Mouse (Mus musculus) limb, embryonic 14.5 days (tissue): ENCODE measurements at regions not wholly inside any gene's neighbourhood (a gene's known extent, or its start where the extent isn't known, plus 50 kb on each side); places are given as distances from the start of the nearest gene placed in this dataset.
A peak's percentile ranks its signal among the peaks of the same experiment; 100 is the strongest.
"Not testable (repeated sequence)": the region's sequence is repeated elsewhere in the genome, so short reads cannot be mapped to it uniquely, and the experiment has no call there.

Experiments
- ATAC-seq: fragments of 200-750 bp; cut with Nextera tagmentation; 2 replicates; pipeline ENCODE4 v1.8.0; 2017; ENCODE audit warnings: low read depth, moderate number of reproducible peaks, moderate TSS enrichment; ENCODE audit not compliant: low FRiP score
- DNase-seq: peaks from one replicate; pipeline ENCODE4 v3.0.0-alpha.2; 2015; ENCODE audit warnings: low spot score
- H3K27ac ChIP-seq: fragments of 300-500 bp; sonication (generic); replicated peaks from 2 replicates; pipeline ENCODE4 v1.5.1; 2014; ENCODE audit warnings: low read depth, mild to moderate bottlenecking, low read length, moderate library complexity, mixed read lengths
- H3K27me3 ChIP-seq: fragments of 300-500 bp; sonication (generic); 2 replicates; pipeline ENCODE4 v1.6.1; 2014; ENCODE audit warnings: low read length, mixed read lengths; ENCODE audit not compliant: control insufficient read depth, insufficient read depth
- H3K36me3 ChIP-seq: fragments of 300-500 bp; sonication (generic); 2 replicates; pipeline ENCODE4 v1.6.1; 2014; ENCODE audit warnings: mild to moderate bottlenecking, low read length, moderate library complexity, mixed read lengths; ENCODE audit not compliant: control insufficient read depth, insufficient read depth
- H3K4me1 ChIP-seq: fragments of 300-500 bp; sonication (generic); 2 replicates; pipeline ENCODE4 v1.6.1; 2014; ENCODE audit warnings: antibody characterized with exemption, low read length, mixed read lengths; ENCODE audit not compliant: control insufficient read depth, insufficient read depth
- H3K4me2 ChIP-seq: fragments of 300-500 bp; sonication (generic); replicated peaks from 2 replicates; pipeline ENCODE4 v1.6.1; 2014; ENCODE audit warnings: low read depth, mild to moderate bottlenecking, low read length, moderate library complexity; ENCODE audit not compliant: severe bottlenecking
- H3K4me3 ChIP-seq: fragments of 300-500 bp; sonication (generic); replicated peaks from 2 replicates; pipeline ENCODE4 v1.5.1; 2014; ENCODE audit warnings: low read length
- H3K9ac ChIP-seq: fragments of 300-500 bp; sonication (generic); 2 replicates; pipeline ENCODE4 v1.6.1; 2014; ENCODE audit warnings: mild to moderate bottlenecking, low read depth, low read length, moderate library complexity; ENCODE audit not compliant: severe bottlenecking
- H3K9me3 ChIP-seq: fragments of 300-500 bp; sonication (generic); 2 replicates; pipeline ENCODE4 v1.6.1; 2016; ENCODE audit warnings: low read length; ENCODE audit not compliant: control insufficient read depth
- POLR2A ChIP-seq: fragments of 200-500 bp; IDR thresholded peaks from 2 replicates; pipeline ENCODE4 v1.8.0; 2012; ENCODE audit warnings: inconsistent platforms, mild to moderate bottlenecking, moderate library complexity, borderline replicate concordance; ENCODE audit not compliant: insufficient read depth, insufficient read length; ENCODE audit errors: extremely low read depth
- WGBS: fragments of 180-500 bp; shearing (Covaris S2); extraction: QIAGEN DNeasy Blood & Tissue Kit; methylation state at CpG from one replicate; pipeline ENCODE4 v1.1.7; 2014; 5-methylcytosine and 5-hydroxymethylcytosine counted together

DNA sequence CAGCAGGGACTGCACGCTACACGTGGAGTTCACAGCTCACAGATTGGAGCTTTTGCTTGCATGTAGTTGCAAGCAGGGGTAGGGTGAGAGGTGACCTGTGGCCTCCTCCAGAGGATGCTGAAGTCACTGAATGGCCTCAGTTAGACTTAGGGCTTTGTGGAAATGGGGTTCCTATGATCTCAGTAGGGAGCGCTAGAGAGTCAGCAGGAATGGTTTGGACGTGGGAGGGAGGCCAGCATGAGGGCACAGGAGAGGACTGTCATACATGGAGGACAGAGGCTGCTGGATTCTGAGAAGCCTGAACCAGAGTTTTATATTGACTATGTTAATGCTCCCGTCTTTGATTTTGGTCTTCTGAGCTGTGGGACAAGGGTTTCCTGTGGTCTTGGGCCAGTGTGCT, 85.5 kb downstream of the Cryaa start:
- TF ChIP-seq POLR2A, result no peak
- H3K36me3 ChIP-seq, result no peaks in the 10 kb centered on the region
- H3K4me3 ChIP-seq, result no peak overlapping the region
- peaks cover 8% of the 10 kb centered on the region for H3K4me1 ChIP-seq
- no peak for ATAC-seq
- DNase-seq, result no peak
- no peaks in the 10 kb centered on the region for H3K9me3 ChIP-seq
- H3K4me2 ChIP-seq, result no peak overlapping the region
- H3K9ac ChIP-seq, result no peak overlapping the region
- no peak overlapping the region for H3K27ac ChIP-seq
- no peaks in the 10 kb centered on the region for H3K27me3 ChIP-seq
- 56% methylated on average over 5 of the region's 5 CpGs for WGBS

DNA sequence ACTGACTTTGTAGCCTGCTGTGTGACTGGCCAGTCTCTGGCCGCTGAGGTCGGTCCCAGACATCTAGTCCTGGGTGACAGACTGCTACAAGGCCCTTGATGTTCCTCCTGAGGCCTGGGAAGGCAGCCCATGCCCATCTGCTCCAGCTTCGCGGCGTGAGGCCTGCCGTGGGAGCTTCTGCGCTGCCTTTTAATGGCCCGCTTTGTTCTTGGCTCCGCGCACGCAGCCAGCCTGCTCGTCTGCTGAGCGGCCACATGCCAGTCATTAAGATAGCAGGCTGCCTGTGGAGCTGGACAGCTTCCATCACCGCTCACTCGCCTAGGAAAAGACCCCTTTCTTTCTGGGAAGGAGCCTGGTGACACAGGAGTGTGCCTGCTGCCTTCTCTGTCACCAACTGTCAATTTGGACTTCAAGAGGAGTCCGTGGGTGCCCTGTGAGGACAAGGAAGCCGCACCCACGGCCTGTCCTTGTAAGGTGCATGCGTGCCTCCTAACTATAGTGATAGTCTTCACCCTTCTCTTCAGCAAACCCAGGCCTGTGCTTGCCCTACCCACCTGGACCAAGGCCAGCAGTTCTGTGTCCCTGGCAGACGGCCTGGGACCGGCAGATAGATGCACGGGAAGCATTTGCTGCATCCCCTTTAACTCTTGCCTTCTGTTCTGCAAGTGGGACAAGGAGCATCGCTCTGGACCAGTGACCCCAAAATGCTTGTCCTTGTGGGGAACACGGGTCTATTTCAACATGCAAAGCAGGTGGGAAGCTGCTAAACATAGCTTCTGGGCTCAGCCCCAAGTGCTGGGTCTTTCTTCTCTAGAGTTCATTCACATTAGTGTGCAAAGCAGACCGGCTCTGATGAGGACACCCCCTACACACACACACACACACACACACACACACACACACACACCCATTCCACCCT, 88.6 kb downstream of the Sik1 start:
- Histone ChIP-seq H3K9ac (0 out of 2 replicates have a peak overlapping the region, but pooled peaks have one; percentile 17), H3K4me1 (peaks cover 8% of the 10 kb centered on the region), H3K9me3 (no peaks in the 10 kb centered on the region), H3K27me3 (no peaks in the 10 kb centered on the region), H3K36me3 (no peaks in the 10 kb centered on the region), H3K27ac (peak overlapping the region; percentile 53), H3K4me3 (no peak overlapping the region), H3K4me2 (peak overlapping the region; percentile 20)
- DNase-seq, result peak; percentile 64
- TF ChIP-seq POLR2A, result no peak
- ATAC-seq, result peak; percentile 44; the same call in 1 of the 2 replicates
- 26% methylated on average over 25 of the region's 25 CpGs for WGBS

DNA sequence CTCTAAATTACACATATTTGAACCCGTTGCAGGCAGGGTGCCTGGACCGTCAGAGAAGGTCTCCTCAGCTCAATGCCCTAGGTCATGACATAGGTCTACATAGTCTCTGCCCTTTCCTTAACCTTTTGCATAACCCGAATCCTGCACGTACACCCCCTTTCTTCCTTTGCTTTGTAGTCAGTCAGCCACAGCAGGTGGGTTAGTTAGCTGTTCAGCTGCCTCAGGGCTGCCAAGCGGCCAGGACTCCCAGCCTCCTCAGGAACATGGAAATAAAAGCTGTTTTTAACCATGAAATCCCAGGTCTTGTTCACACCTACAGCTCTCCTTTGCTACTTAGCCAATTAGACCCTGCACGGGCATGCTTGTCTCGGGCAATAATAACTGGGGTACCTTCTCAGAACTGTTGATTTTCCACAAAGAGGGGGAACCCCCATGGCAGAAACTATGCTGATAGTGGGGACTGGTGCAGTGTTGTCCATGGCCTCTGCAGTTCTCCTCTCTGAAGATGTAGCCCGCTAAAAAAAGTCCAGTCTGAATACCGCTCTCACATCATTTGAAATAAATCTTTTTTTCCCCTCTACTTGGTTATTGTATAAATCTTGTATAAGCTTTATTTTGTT, 83.3 kb downstream of the Sik1 start:
- H3K27ac ChIP-seq, result no peak overlapping the region
- H3K9ac ChIP-seq, result no peak overlapping the region
- peaks cover 17% of the 10 kb centered on the region for H3K4me1 ChIP-seq
- WGBS, result 35% methylated on average over 9 of the region's 9 CpGs
- no peak overlapping the region for H3K4me2 ChIP-seq
- no peaks in the 10 kb centered on the region for H3K27me3 ChIP-seq
- no peak overlapping the region for H3K4me3 ChIP-seq
- no peaks in the 10 kb centered on the region for H3K9me3 ChIP-seq
- ATAC-seq (no peak), DNase-seq (no peak)
- no peaks in the 10 kb centered on the region for H3K36me3 ChIP-seq
- TF ChIP-seq POLR2A, result no peak

DNA sequence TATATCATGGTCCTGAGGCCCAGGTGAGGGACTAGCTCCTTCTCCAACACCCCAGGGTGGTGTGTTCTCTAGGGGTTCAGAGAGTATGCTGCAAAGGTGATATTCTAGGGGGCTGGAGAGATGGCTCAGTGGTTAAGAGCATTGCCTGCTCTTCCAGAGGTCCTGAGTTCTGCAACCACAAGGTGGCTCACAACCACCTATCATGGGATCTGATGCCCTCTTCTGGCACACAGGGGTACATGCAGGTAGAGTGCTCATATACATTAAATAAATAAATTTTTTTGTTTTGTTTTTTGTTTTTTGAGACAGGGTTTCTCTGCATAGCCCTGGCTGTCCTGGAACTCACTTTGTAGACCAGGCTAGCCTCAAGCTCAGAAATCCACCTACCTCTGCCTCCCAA, 81.7 kb downstream of the Sik1 start:
- H3K27ac ChIP-seq, H3K27me3 ChIP-seq, ATAC-seq, H3K36me3 ChIP-seq, H3K9me3 ChIP-seq, H3K4me2 ChIP-seq, DNase-seq, H3K9ac ChIP-seq, H3K4me3 ChIP-seq: not testable (repeated sequence)
- H3K4me1 ChIP-seq, result peaks cover 25% of the 10 kb centered on the region

DNA sequence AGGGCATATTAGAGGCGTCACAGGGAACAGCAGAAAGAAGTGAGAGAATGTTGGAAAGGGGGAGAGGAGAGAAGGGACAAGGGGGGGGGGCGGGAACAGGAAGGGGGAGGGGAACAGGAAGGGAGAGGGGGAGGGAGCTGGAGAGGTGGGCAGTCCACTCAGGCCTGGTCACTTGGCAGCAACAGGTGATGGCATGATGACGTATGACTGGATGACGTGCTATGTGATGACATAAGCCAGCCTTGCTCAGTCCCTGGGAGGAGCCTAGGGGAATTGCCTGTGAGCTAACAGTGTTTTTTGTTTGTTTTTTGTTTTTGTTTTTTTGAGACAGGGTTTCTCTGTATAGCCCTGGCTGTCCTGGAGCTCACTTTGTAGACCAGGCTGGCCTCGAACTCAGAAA, 80.6 kb downstream of the Sik1 start:
- ATAC-seq (no peak), DNase-seq (no peak)
- no peak for TF ChIP-seq POLR2A
- Histone ChIP-seq H3K4me1 (peaks cover 25% of the 10 kb centered on the region), H3K4me2 (no peak overlapping the region), H3K9ac (no peak overlapping the region), H3K27me3 (no peaks in the 10 kb centered on the region), H3K4me3 (no peak overlapping the region), H3K36me3 (no peaks in the 10 kb centered on the region), H3K9me3 (no peaks in the 10 kb centered on the region), H3K27ac (no peak overlapping the region)
- 73% methylated on average over 5 of the region's 5 CpGs for WGBS
